Mouse (Mus musculus) hindbrain, embryonic 16.5 days (tissue): ENCODE measurements around the gene Aspa. TPM values are rescaled to one million over a fixed set of nuclear protein-coding genes. Genes with fewer than 3 reads are reported as not detected.
A peak's percentile ranks its signal among the peaks of the same experiment; 100 is the strongest.
"Not testable (repeated sequence)": the region's sequence is repeated elsewhere in the genome, so short reads cannot be mapped to it uniquely, and the experiment has no call there.

Experiments
- ATAC-seq: fragments of 200-750 bp; cut with Nextera tagmentation; 2 replicates; pipeline ENCODE4 v1.8.0; 2017; ENCODE audit warnings: moderate TSS enrichment, moderate library complexity
- H3K27ac ChIP-seq: fragments of 300-500 bp; sonication (generic); 2 replicates; pipeline ENCODE4 v1.5.1; 2014; ENCODE audit warnings: low read depth, mild to moderate bottlenecking, control low read depth, low read length, moderate library complexity
- H3K27me3 ChIP-seq: fragments of 300-500 bp; sonication (generic); replicated peaks from 2 replicates; pipeline ENCODE4 v1.6.1; 2014; ENCODE audit warnings: low read length; ENCODE audit not compliant: control insufficient read depth, insufficient read depth
- H3K36me3 ChIP-seq: fragments of 300-500 bp; sonication (generic); 2 replicates; pipeline ENCODE4 v1.6.1; 2014; ENCODE audit warnings: mild to moderate bottlenecking, low read length, moderate library complexity, mixed read lengths; ENCODE audit not compliant: control insufficient read depth, insufficient read depth
- H3K4me1 ChIP-seq: fragments of 300-500 bp; sonication (generic); 2 replicates; pipeline ENCODE4 v1.6.1; 2014; ENCODE audit warnings: low read depth, low read length; ENCODE audit not compliant: control insufficient read depth, insufficient read depth
- H3K4me2 ChIP-seq: fragments of 300-500 bp; sonication (generic); 2 replicates; pipeline ENCODE4 v1.6.1; 2014; ENCODE audit warnings: mild to moderate bottlenecking, low read length, control low read depth, moderate library complexity
- H3K4me3 ChIP-seq: fragments of 300-500 bp; sonication (generic); 2 replicates; pipeline ENCODE4 v1.5.1; 2014; ENCODE audit warnings: mild to moderate bottlenecking, low read length, control low read depth, moderate library complexity
- H3K9ac ChIP-seq: fragments of 300-500 bp; sonication (generic); 2 replicates; pipeline ENCODE4 v1.6.1; 2014; ENCODE audit warnings: low read depth, mild to moderate bottlenecking, control low read depth, low read length, moderate library complexity
- H3K9me3 ChIP-seq: fragments of 300-500 bp; sonication (generic); 2 replicates; pipeline ENCODE4 v1.6.1; 2014; ENCODE audit warnings: mild to moderate bottlenecking, low read length, moderate library complexity; ENCODE audit not compliant: control insufficient read depth
- WGBS: fragments of 180-500 bp; shearing (Covaris S2); extraction: QIAGEN DNeasy Blood & Tissue Kit; methylation state at CpG from one replicate; pipeline ENCODE4 v1.1.7; 2014; 5-methylcytosine and 5-hydroxymethylcytosine counted together
- polyA plus RNA-seq: library from polyadenylated mRNA; unstranded; fragments of >200 nt; fragmentation: Nextera tagmentation; extraction: Ambion mirVana; gene quantifications from 2 replicates; pipeline ENCODE4 v1.2.1, GENCODE M21; 2015

Aspa gene
- polyA plus RNA-seq, 1 experiment from 2014 or later, result 4.6 TPM

GRCm38 (mm10) chr11:73318581-73318980, 10.8 kb downstream of the Aspa start:
- 92% methylated on average over 2 of the region's 2 CpGs for WGBS
- not testable (repeated sequence) for H3K4me3 ChIP-seq, H3K27me3 ChIP-seq, H3K9ac ChIP-seq, H3K4me2 ChIP-seq, H3K27ac ChIP-seq, H3K36me3 ChIP-seq, H3K9me3 ChIP-seq, H3K4me1 ChIP-seq, ATAC-seq

DNA sequence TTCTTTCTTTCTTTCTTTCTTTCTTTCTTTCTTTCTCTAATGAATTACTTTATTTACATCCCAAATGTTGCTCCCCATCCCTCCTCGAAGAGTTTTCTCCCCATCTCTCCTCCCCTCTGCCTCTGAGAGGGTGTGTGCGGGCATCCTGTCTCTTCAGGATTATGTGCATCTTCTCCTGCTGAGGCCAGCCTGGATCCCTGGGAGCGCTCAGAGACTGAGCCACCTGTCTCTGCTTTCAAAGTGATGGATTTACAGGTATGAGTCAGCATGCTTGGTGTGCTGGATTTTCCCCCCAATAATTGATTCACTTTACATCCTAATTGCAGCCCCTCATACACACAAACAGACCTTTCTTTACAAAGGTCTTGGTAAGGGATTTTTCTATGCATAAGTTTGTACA, 13.4 kb downstream of the Aspa start:
- no peak for ATAC-seq
- Histone ChIP-seq H3K27ac (no peak overlapping the region), H3K4me2 (no peak overlapping the region), H3K9ac (no peak overlapping the region), H3K36me3 (no peaks in the 10 kb centered on the region), H3K9me3 (no peaks in the 10 kb centered on the region), H3K4me3 (no peak overlapping the region), H3K27me3 (no peaks in the 10 kb centered on the region), H3K4me1 (no peaks in the 10 kb centered on the region)
- 48% methylated on average over 3 of the region's 3 CpGs for WGBS

DNA sequence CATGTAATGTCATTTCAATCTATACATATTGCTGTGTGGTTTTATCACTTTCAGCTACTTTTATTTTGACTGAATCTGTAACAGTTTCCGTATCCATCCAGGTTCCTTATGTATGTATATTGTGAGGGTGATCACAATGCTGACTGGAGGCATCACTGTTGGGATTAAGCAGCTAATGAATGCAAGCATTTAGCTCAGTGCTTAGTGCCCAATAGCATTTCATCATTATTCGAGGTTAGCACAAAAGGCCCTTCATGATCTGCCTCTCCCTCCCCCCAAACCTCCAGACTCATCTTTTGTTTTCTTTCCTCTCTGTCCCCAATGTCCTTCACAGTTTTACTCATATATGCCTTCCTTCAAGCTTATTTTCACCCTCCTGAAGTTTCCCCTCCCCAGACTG, 26.3 kb downstream of the Aspa start:
- no peak overlapping the region for H3K4me2 ChIP-seq
- 28% methylated on average over 2 of the region's 2 CpGs for WGBS

DNA sequence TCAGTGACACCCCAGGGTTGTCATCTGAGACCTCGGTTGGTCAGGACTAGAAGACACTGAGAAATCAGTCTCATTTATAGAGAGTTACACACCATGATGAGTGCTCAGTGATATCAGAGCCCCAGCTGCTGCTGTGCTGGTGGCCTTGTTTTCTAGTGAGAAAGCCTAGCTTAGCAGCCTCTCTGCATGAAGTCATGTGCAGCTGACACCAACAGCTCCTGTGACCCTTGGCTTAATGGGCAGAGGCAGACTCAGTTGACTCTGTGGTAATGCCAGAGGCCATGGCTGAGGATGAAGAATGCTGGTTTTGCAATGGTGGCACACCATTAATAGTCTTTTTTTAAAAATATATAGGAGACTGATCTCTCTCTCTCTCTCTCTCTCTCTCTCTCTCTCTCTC, 39.8 kb downstream of the Aspa start:
- no peak overlapping the region for H3K4me2 ChIP-seq
- WGBS, result 78% methylated on average over 1 of the region's 1 CpGs
- no peak for ATAC-seq
- no peak overlapping the region for H3K9ac ChIP-seq
- no peaks in the 10 kb centered on the region for H3K4me1 ChIP-seq
- no peak overlapping the region for H3K27ac ChIP-seq
- no peak overlapping the region for H3K4me3 ChIP-seq
- H3K36me3 ChIP-seq, result no peaks in the 10 kb centered on the region
- no peaks in the 10 kb centered on the region for H3K27me3 ChIP-seq
- no peaks in the 10 kb centered on the region for H3K9me3 ChIP-seq

More for the DNA sequence above, 26.3 kb downstream of the Aspa start:
- no peaks in the 10 kb centered on the region for H3K27me3 ChIP-seq
- no peaks in the 10 kb centered on the region for H3K4me1 ChIP-seq
- H3K27ac ChIP-seq, result no peak overlapping the region
- H3K9ac ChIP-seq, result no peak overlapping the region
- no peak for ATAC-seq
- no peaks in the 10 kb centered on the region for H3K9me3 ChIP-seq
- H3K36me3 ChIP-seq, result no peaks in the 10 kb centered on the region
- H3K4me3 ChIP-seq, result no peak overlapping the region

DNA sequence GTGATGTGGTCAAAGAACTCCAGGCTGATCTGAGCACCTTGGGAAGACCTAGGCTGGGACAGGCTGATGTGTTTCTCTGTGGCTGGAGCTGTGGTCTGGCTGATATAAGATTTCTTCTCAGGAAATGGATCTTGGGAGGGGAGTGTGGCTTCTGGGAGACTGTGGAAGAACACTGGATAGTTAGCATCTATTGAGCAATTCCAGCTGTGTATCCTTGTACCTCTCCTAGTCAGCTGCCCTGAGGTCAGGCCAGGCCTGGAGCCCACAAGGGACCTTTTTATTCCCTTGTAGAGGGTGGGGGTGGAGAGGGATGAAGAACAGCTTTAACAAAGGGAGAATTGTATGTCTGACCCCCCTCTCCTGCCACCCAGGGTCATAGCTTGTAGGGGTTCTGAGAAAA, 45.0 kb downstream of the Aspa start:
- Histone ChIP-seq H3K4me1 (no peaks in the 10 kb centered on the region), H3K9ac (no peak overlapping the region), H3K27me3 (no peaks in the 10 kb centered on the region), H3K27ac (no peak overlapping the region), H3K9me3 (no peaks in the 10 kb centered on the region), H3K4me3 (no peak overlapping the region), H3K36me3 (no peaks in the 10 kb centered on the region), H3K4me2 (no peak overlapping the region)
- no peak for ATAC-seq

- no peaks in the 10 kb centered on the region for H3K27me3 ChIP-seq
- H3K9me3 ChIP-seq, result no peaks in the 10 kb centered on the region
- no peak overlapping the region for H3K27ac ChIP-seq
- WGBS, result no CpG with 5 or more reads among the region's 1 CpGs
- ATAC-seq, result no peak
- H3K9ac ChIP-seq, result no peak overlapping the region
- H3K36me3 ChIP-seq, result no peaks in the 10 kb centered on the region
- H3K4me3 ChIP-seq, result no peak overlapping the region
- H3K4me1 ChIP-seq, result no peaks in the 10 kb centered on the region
- no peak overlapping the region for H3K4me2 ChIP-seq
Observed at GRCm38 (mm10) chr11:73283926-73284325, 45.5 kb downstream of the Aspa start.

- WGBS, result 88% methylated on average over 9 of the region's 9 CpGs
- no peak overlapping the region for H3K27ac ChIP-seq
Observed at GRCm38 (mm10) chr11:73283369-73283768, 46.0 kb downstream of the Aspa start.

DNA sequence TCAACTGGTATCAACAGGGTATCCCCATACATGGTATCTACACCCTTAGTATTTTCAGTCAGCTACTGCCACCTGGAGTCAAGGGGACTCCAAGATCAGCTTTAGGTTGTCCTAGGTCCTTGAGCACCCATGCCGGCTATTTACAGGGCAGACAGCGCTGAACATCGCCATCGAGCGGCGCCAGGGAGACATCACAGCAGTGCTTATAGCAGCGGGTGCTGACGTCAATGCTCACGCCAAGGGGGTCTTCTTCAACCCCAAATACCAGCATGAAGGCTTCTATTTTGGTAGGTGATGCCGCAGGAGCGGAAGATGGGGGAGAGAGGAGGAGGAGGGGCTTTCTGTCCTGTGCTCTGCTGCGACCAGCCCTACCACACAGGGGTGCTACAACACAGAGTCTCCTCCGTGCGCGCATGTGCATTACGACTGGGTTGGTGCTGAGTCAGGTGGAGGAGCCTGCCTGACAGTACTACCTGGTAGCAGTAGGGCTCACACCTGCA, 47.8 kb downstream of the Aspa start:
- Histone ChIP-seq H3K36me3 (no peaks in the 10 kb centered on the region), H3K4me1 (no peaks in the 10 kb centered on the region), H3K4me2 (peak overlapping the region; percentile 66), H3K9me3 (no peaks in the 10 kb centered on the region), H3K27me3 (no peaks in the 10 kb centered on the region), H3K27ac (0 out of 2 replicates have a peak overlapping the region, but pooled peaks have one; percentile 42), H3K4me3 (peak overlapping the region; percentile 43), H3K9ac (peak overlapping the region; percentile 61)
- under 1% methylated on average over 16 of the region's 16 CpGs for WGBS
- peak; percentile 98 for ATAC-seq

More at GRCm38 (mm10) chr11:73283369-73283768, 46.0 kb downstream of the Aspa start:
- no peak for ATAC-seq
- Histone ChIP-seq H3K4me1 (no peaks in the 10 kb centered on the region), H3K27me3 (no peaks in the 10 kb centered on the region), H3K4me3 (no peak overlapping the region), H3K9me3 (no peaks in the 10 kb centered on the region), H3K36me3 (no peaks in the 10 kb centered on the region), H3K4me2 (no peak overlapping the region), H3K9ac (no peak overlapping the region)

DNA sequence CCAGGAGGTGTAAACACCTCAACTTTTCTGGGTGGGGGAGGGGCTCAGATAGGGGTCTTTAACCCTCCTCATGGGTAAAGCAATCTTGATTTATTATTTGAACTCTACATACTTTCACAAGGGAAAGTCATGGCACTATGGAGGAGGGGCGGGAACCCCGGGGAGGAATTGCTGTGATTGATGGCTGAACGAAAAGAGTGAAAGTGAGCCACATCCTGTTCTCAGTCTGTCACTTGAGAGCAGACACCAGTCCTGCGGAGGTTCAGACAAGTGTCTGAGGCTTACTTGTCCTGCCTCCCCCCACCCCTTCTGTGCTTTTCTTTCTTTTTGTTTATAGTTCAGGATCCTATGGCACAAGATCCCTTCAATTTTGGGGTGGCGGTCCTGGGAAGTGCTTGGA, 48.7 kb downstream of the Aspa start:
- 55% methylated on average over 5 of the region's 5 CpGs for WGBS
- H3K4me2 ChIP-seq, result no peak overlapping the region
- no peaks in the 10 kb centered on the region for H3K4me1 ChIP-seq
- H3K9me3 ChIP-seq, result no peaks in the 10 kb centered on the region
- no peaks in the 10 kb centered on the region for H3K36me3 ChIP-seq
- no peak for ATAC-seq
- H3K4me3 ChIP-seq, result no peak overlapping the region
- H3K9ac ChIP-seq, result no peak overlapping the region
- no peak overlapping the region for H3K27ac ChIP-seq
- no peaks in the 10 kb centered on the region for H3K27me3 ChIP-seq

DNA sequence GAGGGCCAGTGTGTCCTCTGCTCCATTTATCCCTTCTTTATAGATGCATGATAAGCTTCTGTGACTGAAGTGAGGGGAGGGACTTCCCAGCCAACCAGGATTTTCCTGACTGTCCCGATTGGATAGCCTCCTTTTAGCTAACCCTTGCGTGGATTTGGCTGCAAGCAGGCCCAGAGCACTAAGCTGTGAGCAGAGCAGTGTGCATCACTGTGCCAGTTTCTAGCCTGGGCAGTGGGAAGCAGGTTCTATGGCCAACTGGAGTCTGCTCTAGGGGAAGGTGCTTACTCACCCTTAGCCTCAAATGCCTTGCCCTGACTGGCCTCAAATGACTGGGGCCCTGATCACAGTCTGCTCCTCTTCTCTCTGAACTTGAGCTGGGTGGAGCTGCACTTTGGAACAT, 54.6 kb downstream of the Aspa start:
- no peaks in the 10 kb centered on the region for H3K9me3 ChIP-seq
- H3K36me3 ChIP-seq, result no peaks in the 10 kb centered on the region
- H3K27me3 ChIP-seq, result no peaks in the 10 kb centered on the region
- H3K9ac ChIP-seq, result no peak overlapping the region
- H3K4me1 ChIP-seq, result no peaks in the 10 kb centered on the region
- WGBS, result 54% methylated on average over 2 of the region's 2 CpGs
- no peak overlapping the region for H3K27ac ChIP-seq
- no peak overlapping the region for H3K4me2 ChIP-seq
- ATAC-seq, result no peak
- H3K4me3 ChIP-seq, result no peak overlapping the region
